Mouse (Mus musculus): ENCODE results near the gene Defb47. TPM values are rescaled to one million over a fixed set of nuclear protein-coding genes. Genes with fewer than 3 reads are reported as not detected.

Gene Defb47
- polyA plus RNA-seq (2015; fragmentation: Nextera tagmentation; extraction: Ambion mirVana) = not detected in 2 replicates

DNA sequence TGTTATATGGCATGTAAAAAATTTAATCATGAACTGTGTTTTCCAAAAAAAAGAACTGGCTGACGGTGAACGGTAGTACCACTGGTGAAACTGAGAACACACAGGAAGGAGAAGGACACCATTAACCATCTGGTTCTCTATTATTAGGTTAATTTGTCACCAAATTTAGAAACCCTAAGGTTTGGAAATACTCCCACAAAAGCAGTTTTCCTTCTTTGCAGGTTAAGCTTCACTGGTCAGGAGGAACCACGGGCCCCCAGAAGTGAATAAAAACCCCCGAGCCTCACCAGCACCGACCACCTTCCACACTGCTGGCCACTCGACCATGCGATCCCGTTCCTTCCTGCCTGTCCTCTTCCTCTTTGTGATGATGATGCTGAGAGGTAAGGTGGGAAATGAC is at the start of gene Defb47:
Gene Defb47 (plus strand): TSS at position 301 of the 400 bp plus-strand sequence.
- no peaks in the 10 kb centered on the region for H3K4me1 ChIP-seq (replicated peaks; ENCODE audit: control insufficient read depth, insufficient read depth, low read length)
- H3K4me2 ChIP-seq (replicated peaks; ENCODE audit: low read depth) = no peak within 1 kb of the TSS
- 86% methylated on average over 8 of the region's 8 CpGs for WGBS
- H3K27ac ChIP-seq (ENCODE audit: low read depth, low read length) = no peak within 1 kb of the TSS
- no peak for ATAC-seq
- no peaks in the 10 kb centered on the region for H3K27me3 ChIP-seq (replicated peaks; ENCODE audit: control insufficient read depth, insufficient read depth, low read length)
- no peaks in the 10 kb centered on the region for H3K9me3 ChIP-seq (ENCODE audit: control insufficient read depth)
- H3K36me3 ChIP-seq (ENCODE audit: control insufficient read depth, insufficient read depth) = no peaks in the 10 kb centered on the region
- H3K9ac ChIP-seq (ENCODE audit: low read depth, low read length) = no peak within 1 kb of the TSS
- H3K4me3 ChIP-seq (ENCODE audit: low read depth, low read length) = no peak within 1 kb of the TSS
- no peak for TF ChIP-seq CTCF (IDR thresholded peaks at IDR 0.05; ENCODE audit: low read depth)

DNA sequence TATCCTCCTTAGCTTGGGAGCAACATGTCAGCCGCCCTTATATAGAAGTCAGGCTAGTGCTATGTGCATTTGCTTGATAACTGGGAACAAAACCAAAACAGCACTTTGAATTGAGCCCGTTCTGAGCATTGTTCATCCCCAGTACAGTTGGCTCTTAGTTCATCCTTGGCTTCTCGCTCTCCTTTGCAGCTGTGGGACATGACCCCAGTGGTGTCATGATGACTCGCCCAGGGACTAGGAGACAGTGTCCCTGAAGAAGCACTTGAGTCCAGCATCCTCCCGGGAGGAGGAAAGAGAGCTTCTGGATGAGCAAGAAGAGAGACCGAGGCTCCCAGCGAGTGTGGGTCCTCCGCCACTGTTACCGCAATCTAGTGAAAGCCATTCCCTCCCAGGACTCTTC is 41.8 kb upstream of the Defb47 start:
- no peak overlapping the region for H3K27ac ChIP-seq (ENCODE audit: low read depth, low read length)
- peaks cover 35% of the 10 kb centered on the region for H3K36me3 ChIP-seq (ENCODE audit: control insufficient read depth, insufficient read depth)
- TF ChIP-seq CTCF (IDR thresholded peaks at IDR 0.05; ENCODE audit: low read depth) = no peak
- no peak overlapping the region for H3K4me2 ChIP-seq (replicated peaks; ENCODE audit: low read depth)
- no peaks in the 10 kb centered on the region for H3K4me1 ChIP-seq (replicated peaks; ENCODE audit: control insufficient read depth, insufficient read depth, low read length)
- H3K9me3 ChIP-seq (ENCODE audit: control insufficient read depth) = no peaks in the 10 kb centered on the region
- H3K4me3 ChIP-seq (ENCODE audit: low read depth, low read length) = no peak overlapping the region
- H3K27me3 ChIP-seq (replicated peaks; ENCODE audit: control insufficient read depth, insufficient read depth, low read length) = no peaks in the 10 kb centered on the region
- 82% methylated on average over 9 of the region's 9 CpGs for WGBS
- no peak overlapping the region for H3K9ac ChIP-seq (ENCODE audit: low read depth, low read length)
- ATAC-seq = no peak

DNA sequence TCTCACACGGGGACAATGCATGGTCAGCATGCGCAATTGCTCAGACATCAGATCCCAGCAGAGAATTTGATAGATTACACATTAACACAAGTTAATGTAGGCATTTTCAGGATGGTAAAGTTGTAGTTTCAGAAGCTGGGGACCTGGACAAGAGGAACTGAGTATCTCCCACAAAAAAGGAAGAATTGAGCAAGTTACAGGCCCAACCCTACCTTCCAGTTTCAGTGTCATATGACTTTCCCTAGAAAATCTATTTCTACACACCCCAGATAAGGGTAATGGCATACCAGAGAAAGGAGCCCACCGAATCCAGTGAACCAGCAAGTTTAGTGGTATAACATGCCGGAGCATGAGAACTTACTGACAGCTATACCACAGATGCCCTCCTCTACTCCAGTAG is 34.2 kb upstream of the Defb47 start:
- H3K27ac ChIP-seq (ENCODE audit: low read depth, low read length) = no peak overlapping the region
- no peak for TF ChIP-seq CTCF (IDR thresholded peaks at IDR 0.05; ENCODE audit: low read depth)
- H3K4me2 ChIP-seq (replicated peaks; ENCODE audit: low read depth) = no peak overlapping the region
- no peak overlapping the region for H3K4me3 ChIP-seq (ENCODE audit: low read depth, low read length)
- peaks cover 4% of the 10 kb centered on the region; the same call in 1 of the 2 replicates for H3K4me1 ChIP-seq (replicated peaks; ENCODE audit: control insufficient read depth, insufficient read depth, low read length)
- H3K27me3 ChIP-seq (replicated peaks; ENCODE audit: control insufficient read depth, insufficient read depth, low read length) = no peaks in the 10 kb centered on the region
- no peak overlapping the region for H3K9ac ChIP-seq (ENCODE audit: low read depth, low read length)
- 85% methylated on average over 4 of the region's 4 CpGs for WGBS
- H3K36me3 ChIP-seq (ENCODE audit: control insufficient read depth, insufficient read depth) = 0 out of 2 replicates have a peak, but pooled peaks cover 3% of the 10 kb centered on the region
- H3K9me3 ChIP-seq (ENCODE audit: control insufficient read depth) = no peaks in the 10 kb centered on the region
- ATAC-seq = no peak

DNA sequence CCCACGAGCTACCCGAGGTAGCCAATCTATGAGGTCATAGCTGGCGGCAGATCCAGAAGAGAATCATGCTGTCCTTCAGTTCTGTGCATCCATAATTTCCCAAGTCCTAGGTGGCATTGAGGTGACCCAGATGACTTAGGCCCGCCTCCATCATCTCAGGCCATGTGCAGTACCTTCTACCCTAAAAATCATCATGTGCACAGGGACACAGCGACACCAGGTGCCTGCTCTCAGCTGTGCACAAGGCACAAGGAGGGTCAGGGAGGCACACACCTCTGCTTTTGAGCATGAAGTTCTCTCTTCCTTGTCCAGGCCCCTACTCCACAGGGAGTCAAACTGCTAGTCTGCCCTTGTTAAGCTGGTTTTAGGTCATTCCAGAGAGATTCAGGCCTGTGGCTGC is 32.5 kb upstream of the Defb47 start:
- H3K36me3 ChIP-seq (ENCODE audit: control insufficient read depth, insufficient read depth) = no peaks in the 10 kb centered on the region
- peak overlapping the region; percentile 63; the same call in 1 of the 2 replicates for H3K4me2 ChIP-seq (replicated peaks; ENCODE audit: low read depth)
- peak; percentile 35 for TF ChIP-seq CTCF (IDR thresholded peaks at IDR 0.05; ENCODE audit: low read depth)
- no peaks in the 10 kb centered on the region for H3K27me3 ChIP-seq (replicated peaks; ENCODE audit: control insufficient read depth, insufficient read depth, low read length)
- H3K4me1 ChIP-seq (replicated peaks; ENCODE audit: control insufficient read depth, insufficient read depth, low read length) = peaks cover 4% of the 10 kb centered on the region; the same call in 1 of the 2 replicates
- no peak overlapping the region for H3K27ac ChIP-seq (ENCODE audit: low read depth, low read length)
- 87% methylated on average over 5 of the region's 5 CpGs for WGBS
- no peak overlapping the region for H3K9ac ChIP-seq (ENCODE audit: low read depth, low read length)
- no peak for ATAC-seq
- no peaks in the 10 kb centered on the region for H3K9me3 ChIP-seq (ENCODE audit: control insufficient read depth)
- no peak overlapping the region for H3K4me3 ChIP-seq (ENCODE audit: low read depth, low read length)

DNA sequence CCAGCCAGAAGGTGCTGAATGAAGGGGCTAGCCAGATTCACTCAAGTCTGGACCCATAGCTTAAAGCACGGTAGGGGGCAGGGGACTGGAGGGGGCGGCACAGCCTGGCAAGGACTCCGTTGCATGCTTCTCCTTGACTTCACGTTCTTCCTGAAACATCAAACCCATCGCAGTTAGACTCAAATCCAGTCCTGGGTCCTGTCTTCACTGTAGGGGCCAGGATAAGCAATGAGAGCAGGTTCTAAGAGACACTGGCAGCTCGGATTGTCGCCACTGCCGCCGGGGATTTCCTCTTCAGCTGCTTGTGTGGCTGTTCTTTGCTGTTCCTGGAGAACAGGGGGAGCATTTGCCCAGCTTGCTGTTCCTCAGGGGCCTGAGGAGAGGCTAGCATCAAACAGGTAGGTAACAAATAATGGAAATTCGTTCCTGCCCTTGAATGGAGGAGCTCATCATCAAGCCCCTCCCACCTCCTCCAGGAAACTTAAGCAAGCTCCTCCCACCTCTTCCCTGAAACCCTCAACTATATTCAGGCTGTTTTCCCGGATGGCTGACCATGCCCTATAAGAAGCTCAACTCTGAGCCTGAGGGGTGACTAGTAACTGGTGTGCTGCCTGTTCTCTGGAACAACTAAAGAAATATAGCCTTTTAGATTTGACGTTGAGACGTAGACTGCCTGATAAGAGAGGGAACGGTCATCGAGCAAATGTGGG is 31.9 kb upstream of the Defb47 start:
- H3K36me3 ChIP-seq (ENCODE audit: control insufficient read depth, insufficient read depth) = no peaks in the 10 kb centered on the region
- peaks cover 4% of the 10 kb centered on the region; the same call in 1 of the 2 replicates for H3K4me1 ChIP-seq (replicated peaks; ENCODE audit: control insufficient read depth, insufficient read depth, low read length)
- no peak overlapping the region for H3K27ac ChIP-seq (ENCODE audit: low read depth, low read length)
- 14% methylated on average over 15 of the region's 15 CpGs for WGBS
- no peak overlapping the region for H3K9ac ChIP-seq (ENCODE audit: low read depth, low read length)
- H3K4me2 ChIP-seq (replicated peaks; ENCODE audit: low read depth) = peak overlapping the region; percentile 63
- no peaks in the 10 kb centered on the region for H3K27me3 ChIP-seq (replicated peaks; ENCODE audit: control insufficient read depth, insufficient read depth, low read length)
- H3K9me3 ChIP-seq (ENCODE audit: control insufficient read depth) = no peaks in the 10 kb centered on the region
- no peak for TF ChIP-seq CTCF (IDR thresholded peaks at IDR 0.05; ENCODE audit: low read depth)
- peak overlapping the region; percentile 33 for H3K4me3 ChIP-seq (ENCODE audit: low read depth, low read length)
- ATAC-seq = no peak

DNA sequence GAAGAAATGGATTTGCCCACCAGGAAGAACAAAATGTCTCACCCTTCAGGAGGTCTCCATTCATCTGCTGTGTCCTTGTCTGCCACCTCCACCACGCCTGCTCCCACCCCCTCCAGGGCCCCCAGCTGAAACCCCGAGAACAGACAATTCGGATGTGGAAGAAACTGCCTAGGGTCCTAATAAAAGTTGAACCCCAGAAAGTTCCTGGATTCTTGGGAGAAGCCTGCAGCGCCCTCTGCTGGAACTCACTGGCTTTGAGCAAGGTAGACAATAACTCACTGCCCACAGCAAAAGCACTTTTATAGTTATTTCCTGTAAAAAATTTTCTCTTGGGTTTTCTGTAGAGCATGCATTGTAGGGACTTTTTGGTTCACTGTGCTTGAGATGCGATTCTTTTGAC is 22.8 kb upstream of the Defb47 start:
- no peak overlapping the region for H3K9ac ChIP-seq (ENCODE audit: low read depth, low read length)
- no peaks in the 10 kb centered on the region for H3K36me3 ChIP-seq (ENCODE audit: control insufficient read depth, insufficient read depth)
- ATAC-seq = no peak
- H3K27me3 ChIP-seq (replicated peaks; ENCODE audit: control insufficient read depth, insufficient read depth, low read length) = no peaks in the 10 kb centered on the region
- peak; percentile 80 for TF ChIP-seq CTCF (IDR thresholded peaks at IDR 0.05; ENCODE audit: low read depth)
- H3K9me3 ChIP-seq (ENCODE audit: control insufficient read depth) = no peaks in the 10 kb centered on the region
- 13% methylated on average over 5 of the region's 5 CpGs for WGBS
- H3K4me3 ChIP-seq (ENCODE audit: low read depth, low read length) = no peak overlapping the region
- H3K4me1 ChIP-seq (replicated peaks; ENCODE audit: control insufficient read depth, insufficient read depth, low read length) = no peaks in the 10 kb centered on the region
- no peak overlapping the region for H3K4me2 ChIP-seq (replicated peaks; ENCODE audit: low read depth)
- H3K27ac ChIP-seq (ENCODE audit: low read depth, low read length) = no peak overlapping the region
